In the genomic region with DNA sequence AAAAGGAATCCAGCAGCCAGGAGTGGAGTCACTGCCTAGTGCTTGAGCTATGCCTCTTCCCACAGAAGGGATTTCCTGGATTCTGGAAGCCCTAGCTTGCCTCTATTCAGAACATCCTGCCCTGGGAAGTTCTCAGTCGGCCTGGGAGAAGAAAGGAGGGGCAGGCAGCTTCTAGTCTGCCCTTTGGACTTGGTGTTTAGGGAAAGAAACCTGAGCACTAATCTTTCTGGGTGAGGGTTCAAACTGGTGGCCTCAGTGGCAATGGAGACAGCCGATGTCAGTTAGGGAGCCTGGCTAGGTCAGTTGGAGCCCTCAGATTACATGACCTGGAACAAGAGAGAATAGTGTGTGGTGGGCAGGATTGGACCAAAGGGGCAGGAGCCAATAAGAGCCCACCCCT, we compare ENCODE assay signal across 17 mouse cellular contexts.
A peak's percentile ranks its signal among the peaks of the same experiment; 100 is the strongest.
DNase-seq lines count a peak whose midpoint lies in the region; ATAC-seq and TF ChIP-seq lines count a peak whose summit lies in the region.
"Had no signal": no experiment of that assay in that cellular context is flagged by ENCODE, and none has a peak within 500 bp of the region (broad histone marks: within the 10 kb centered on the region; RNA-seq: fewer than 3 reads in every experiment).

No protein-coding gene starts in this region.

- H3K4me3 ChIP-seq in midbrain, embryonic 13.5 days (replicated peaks) = no peak overlapping the region
- H3K4me3 ChIP-seq in midbrain, postnatal 0 days (ENCODE audit: low read depth, low read length) = no peak overlapping the region
- H3K4me3 ChIP-seq: heart, embryonic 12.5 days; megakaryocyte, embryonic 14.5 days had no signal

- 0 out of 2 replicates have a peak overlapping the region, but pooled peaks have one; percentile 5 for H3K27ac ChIP-seq in midbrain, embryonic 13.5 days
- no peak overlapping the region for H3K27ac ChIP-seq in midbrain, postnatal 0 days (ENCODE audit: low read depth, low read length)

- no peaks in the 10 kb centered on the region for H3K9me3 ChIP-seq in midbrain, embryonic 13.5 days
- H3K9me3 ChIP-seq in midbrain, postnatal 0 days (ENCODE audit: low read length) = no peaks in the 10 kb centered on the region

- 28% methylated on average over 2 of the region's 2 CpGs for WGBS in midbrain, embryonic 13.5 days
- WGBS in midbrain, postnatal 0 days = 26% methylated on average over 2 of the region's 2 CpGs

- H3K9ac ChIP-seq in midbrain, embryonic 13.5 days (replicated peaks) = no peak overlapping the region
- H3K9ac ChIP-seq in midbrain, postnatal 0 days (replicated peaks; ENCODE audit: low read length, poor library complexity, severe bottlenecking) = no peak overlapping the region
- H3K9ac ChIP-seq: forebrain, postnatal 0 days; heart, embryonic 12.5 days; liver, postnatal 0 days had no signal

- H3K36me3 ChIP-seq in midbrain, embryonic 13.5 days = no peaks in the 10 kb centered on the region
- H3K36me3 ChIP-seq in midbrain, postnatal 0 days (ENCODE audit: insufficient read depth, low read length) = no peaks in the 10 kb centered on the region
- H3K36me3 ChIP-seq: heart, embryonic 12.5 days had no signal

- TF ChIP-seq CTCF in midbrain, postnatal 0 days (IDR thresholded peaks at IDR 0.05) = no peak

- DNase-seq in embryo, embryonic 10 days (ENCODE audit: low spot score) = peak; percentile 25
- DNase-seq in embryo, embryonic 9.5 days (ENCODE audit: extremely low spot score) = no peak
- peak; percentile 27 for DNase-seq in kidney, adult 9 months
- DNase-seq in kidney, postnatal 10 days = no peak
- no peak for DNase-seq in midbrain, postnatal 0 days (ENCODE audit: low spot score)
- no peak for DNase-seq in thymus, postnatal 4 days
- DNase-seq in urinary bladder, adult 2 months (ENCODE audit: low spot score) = no peak
- DNase-seq: adrenal gland, adult 2 months; cerebellum, adult 9-11 months; kidney, adult 11 months; liver, postnatal 0 days; lung, postnatal 14 days; right cerebral cortex, adult 18-20 months had no signal

- ATAC-seq in midbrain, embryonic 13.5 days = no peak
- no peak for ATAC-seq in midbrain, postnatal 0 days (ENCODE audit: low FRiP score)
- ATAC-seq: forebrain, postnatal 0 days; liver, postnatal 0 days had no signal

- no peaks in the 10 kb centered on the region for H3K27me3 ChIP-seq in midbrain, embryonic 13.5 days
- H3K27me3 ChIP-seq in midbrain, postnatal 0 days (ENCODE audit: insufficient read depth, low read length) = no peaks in the 10 kb centered on the region
- H3K27me3 ChIP-seq: megakaryocyte, embryonic 14.5 days had no signal

- H3K4me1 ChIP-seq in midbrain, embryonic 13.5 days (replicated peaks) = peaks cover 18% of the 10 kb centered on the region
- H3K4me1 ChIP-seq in midbrain, postnatal 0 days (ENCODE audit: insufficient read depth, low read length) = 0 out of 2 replicates have a peak, but pooled peaks cover 3% of the 10 kb centered on the region
- H3K4me1 ChIP-seq: megakaryocyte, embryonic 14.5 days had no signal

- no peak overlapping the region for H3K4me2 ChIP-seq in midbrain, embryonic 13.5 days (replicated peaks)
- H3K4me2 ChIP-seq in midbrain, postnatal 0 days (ENCODE audit: low read depth, low read length, poor library complexity, severe bottlenecking) = no peak overlapping the region
- H3K4me2 ChIP-seq: heart, embryonic 12.5 days had no signal

Comparison
In these comparisons a context has a peak if more than half of its experiments do, and no peak if none do; other contexts are left out.
1. DNase-seq: peak in embryo, embryonic 10 days (single experiment) and kidney, adult 9 months (single experiment); none in embryo, embryonic 9.5 days (single experiment), kidney, postnatal 10 days (single experiment), midbrain, postnatal 0 days (single experiment), thymus, postnatal 4 days (single experiment) and urinary bladder, adult 2 months (single experiment).